Mouse (Mus musculus) CH12.LX (cell line): ENCODE results near the gene Myo18a.

Experiments used
- CHD1 ChIP-seq: IDR thresholded peaks from 2 replicates; pipeline ENCODE4 v1.6.1; 2012; ENCODE audit warnings: low read depth, low read length, improper control_type of control experiment, inconsistent platforms
- CTCF ChIP-seq, 2 experiments: IDR thresholded peaks in 1 of 2; conservative IDR thresholded peaks in 1 of 2; 2 replicates each; pipeline ENCODE4 v1.5.1; 2011 to 2012; ENCODE audit warnings: low read depth in 2 of 2, low read length in 2 of 2, improper control_type of control experiment in 1 of 2, inconsistent platforms in 1 of 2, mild to moderate bottlenecking in 1 of 2, moderate library complexity in 1 of 2
- JUN ChIP-seq: IDR thresholded peaks from 2 replicates; pipeline ENCODE4 v1.6.1; 2011; ENCODE audit warnings: low read depth, mild to moderate bottlenecking, low read length, improper control_type of control experiment, moderate library complexity; ENCODE audit not compliant: insufficient read depth
- ZC3H11A ChIP-seq: IDR thresholded peaks from 2 replicates; pipeline ENCODE4 v1.6.1; 2012; ENCODE audit warnings: low read depth, mild to moderate bottlenecking, inconsistent platforms, low read length, improper control_type of control experiment

DNA sequence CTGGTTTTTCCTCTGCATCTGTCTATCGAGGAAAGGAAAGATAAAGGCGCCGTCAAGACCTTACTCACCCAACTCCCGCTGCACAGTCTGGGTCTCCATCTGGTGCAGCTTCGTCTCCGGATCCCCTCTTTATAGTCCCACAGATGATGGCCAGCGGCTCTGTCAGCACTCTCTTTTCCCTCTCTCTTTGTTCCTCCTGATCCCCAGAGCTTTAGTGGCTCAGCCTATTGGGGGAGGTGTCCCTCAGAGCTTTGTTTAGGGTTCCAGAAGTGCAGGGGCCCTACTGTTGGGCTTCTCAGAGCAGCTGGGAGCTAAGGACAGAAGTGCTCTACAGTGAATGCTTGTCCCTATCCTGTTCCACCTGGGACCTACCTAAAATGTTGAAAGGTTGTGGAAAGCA, 37.9 kb upstream of the Myo18a start, which contains the start of gene Cryba1:
- no peak for TF ChIP-seq JUN
- no peak for TF ChIP-seq CTCF (conservative IDR thresholded peaks at IDR 0.05 in 1 of 2, IDR thresholded peaks at IDR 0.05 in 1 of 2; ENCODE audit: low read depth in 2 of 2, low read length in 2 of 2)
- TF ChIP-seq ZC3H11A: no peak
- no peak for TF ChIP-seq CHD1
